Mouse (Mus musculus): ENCODE measurements at regions not wholly inside any gene's neighbourhood (a gene's known extent, or its start where the extent isn't known, plus 50 kb on each side); places are given as distances from the start of the nearest gene placed in this dataset.

- WGBS (ENCODE audit: insufficient replicate concordance): 62% methylated on average over 4 of the region's 4 CpGs
- H3K27ac ChIP-seq: no peak overlapping the region
- H3K9ac ChIP-seq (replicated peaks): no peak overlapping the region
- no peak overlapping the region for H3K4me2 ChIP-seq (ENCODE audit: low read depth)
- H3K4me3 ChIP-seq (ENCODE audit: insufficient read depth in 1 of 2, low read depth in 2 of 2, low read length in 2 of 2): no peak overlapping the region
- H3K9me3 ChIP-seq (ENCODE audit: control insufficient read depth, low read length): no peaks in the 10 kb centered on the region
- H3K36me3 ChIP-seq (replicated peaks; ENCODE audit: control insufficient read depth, insufficient read depth, low read depth): no peaks in the 10 kb centered on the region
- 0 out of 4 replicates have a peak, but pooled peaks cover 0 to 3% of the 10 kb centered on the region in 2 experiments for H3K4me1 ChIP-seq (replicated peaks; ENCODE audit: control insufficient read depth in 2 of 2, insufficient read depth in 2 of 2, low read length in 1 of 2)
- no peak for ATAC-seq (ENCODE audit: insufficient read depth)
- no peaks in the 10 kb centered on the region for H3K27me3 ChIP-seq (ENCODE audit: control insufficient read depth, insufficient read depth, low read length)
- TF ChIP-seq CTCF (IDR thresholded peaks at IDR 0.05; ENCODE audit: low read depth) (no peak), EP300 (IDR thresholded peaks at IDR 0.05; ENCODE audit: low read depth) (no peak)
- DNase-seq (ENCODE audit: low read depth in 3 of 3, low spot score in 3 of 3): no peak
Measured at GRCm38 (mm10) chr17:44350949-44351244, 162.5 kb downstream of the Clic5 start.

GRCm38 (mm10) chr17:44351499-44352117, 163.2 kb downstream of the Clic5 start:
- DNase-seq (ENCODE audit: low read depth in 3 of 3, low spot score in 3 of 3) (no peak), ATAC-seq (ENCODE audit: insufficient read depth) (no peak)
- WGBS (ENCODE audit: insufficient replicate concordance): 57% methylated on average over 13 of the region's 13 CpGs
- Histone ChIP-seq H3K27me3 (ENCODE audit: control insufficient read depth, insufficient read depth, low read length) (no peaks in the 10 kb centered on the region), H3K9ac (replicated peaks) (no peak overlapping the region), H3K27ac (no peak overlapping the region), H3K9me3 (ENCODE audit: control insufficient read depth, low read length) (no peaks in the 10 kb centered on the region), H3K4me3 (ENCODE audit: insufficient read depth in 1 of 2, low read depth in 2 of 2, low read length in 2 of 2) (no peak overlapping the region), H3K4me1 (replicated peaks; ENCODE audit: control insufficient read depth in 2 of 2, insufficient read depth in 2 of 2, low read length in 1 of 2) (0 out of 4 replicates have a peak, but pooled peaks cover 0 to 3% of the 10 kb centered on the region in 2 experiments), H3K4me2 (ENCODE audit: low read depth) (no peak overlapping the region), H3K36me3 (replicated peaks; ENCODE audit: control insufficient read depth, insufficient read depth, low read depth) (no peaks in the 10 kb centered on the region)
- TF ChIP-seq EP300 (IDR thresholded peaks at IDR 0.05; ENCODE audit: low read depth) (no peak), CTCF (IDR thresholded peaks at IDR 0.05; ENCODE audit: low read depth) (no peak)

- H3K4me2 ChIP-seq (ENCODE audit: low read depth): no peak overlapping the region
- no peak overlapping the region for H3K27ac ChIP-seq
- no peaks in the 10 kb centered on the region for H3K9me3 ChIP-seq (ENCODE audit: control insufficient read depth, low read length)
- WGBS (ENCODE audit: insufficient replicate concordance): 84% methylated on average over 13 of the region's 13 CpGs
- TF ChIP-seq EP300 (IDR thresholded peaks at IDR 0.05; ENCODE audit: low read depth) (no peak), CTCF (IDR thresholded peaks at IDR 0.05; ENCODE audit: low read depth) (no peak)
- DNase-seq (ENCODE audit: low read depth in 3 of 3, low spot score in 3 of 3) (no peak), ATAC-seq (ENCODE audit: insufficient read depth) (no peak)
- H3K36me3 ChIP-seq (replicated peaks; ENCODE audit: control insufficient read depth, insufficient read depth, low read depth): no peaks in the 10 kb centered on the region
- H3K4me3 ChIP-seq (ENCODE audit: insufficient read depth in 1 of 2, low read depth in 2 of 2, low read length in 2 of 2): no peak overlapping the region
- H3K4me1 ChIP-seq (replicated peaks; ENCODE audit: control insufficient read depth in 2 of 2, insufficient read depth in 2 of 2, low read length in 1 of 2): 0 out of 4 replicates have a peak, but pooled peaks cover 0 to 3% of the 10 kb centered on the region in 2 experiments
- H3K27me3 ChIP-seq (ENCODE audit: control insufficient read depth, insufficient read depth, low read length): no peaks in the 10 kb centered on the region
- H3K9ac ChIP-seq (replicated peaks): no peak overlapping the region
Measured at GRCm38 (mm10) chr17:44352142-44352541, 163.8 kb downstream of the Clic5 start.

GRCm38 (mm10) chr17:44363111-44363510, 174.7 kb downstream of the Clic5 start:
- no peak overlapping the region for H3K27ac ChIP-seq
- H3K9me3 ChIP-seq (ENCODE audit: control insufficient read depth, low read length): no peaks in the 10 kb centered on the region
- no peak overlapping the region for H3K4me3 ChIP-seq (ENCODE audit: insufficient read depth in 1 of 2, low read depth in 2 of 2, low read length in 2 of 2)
- no peaks in the 10 kb centered on the region for H3K36me3 ChIP-seq (replicated peaks; ENCODE audit: control insufficient read depth, insufficient read depth, low read depth)
- H3K4me1 ChIP-seq (replicated peaks; ENCODE audit: control insufficient read depth in 2 of 2, insufficient read depth in 2 of 2, low read length in 1 of 2): no peaks in the 10 kb centered on the region
- H3K9ac ChIP-seq (replicated peaks): no peak overlapping the region
- no peak overlapping the region for H3K4me2 ChIP-seq (ENCODE audit: low read depth)
- H3K27me3 ChIP-seq (ENCODE audit: control insufficient read depth, insufficient read depth, low read length): no peaks in the 10 kb centered on the region
- WGBS (ENCODE audit: insufficient replicate concordance): 57% methylated on average over 4 of the region's 4 CpGs
- TF ChIP-seq CTCF (IDR thresholded peaks at IDR 0.05; ENCODE audit: low read depth) (no peak), EP300 (IDR thresholded peaks at IDR 0.05; ENCODE audit: low read depth) (no peak)
- ATAC-seq (ENCODE audit: insufficient read depth) (no peak), DNase-seq (ENCODE audit: low read depth in 3 of 3, low spot score in 3 of 3) (no peak)

- ATAC-seq (ENCODE audit: insufficient read depth): no peak
- whole genome bisulfite sequencing (ENCODE audit: insufficient replicate concordance): 70% methylated on average over 6 of the region's 6 CpGs
- TF ChIP-seq CTCF (IDR thresholded peaks at IDR 0.05; ENCODE audit: low read depth) (no peak), EP300 (IDR thresholded peaks at IDR 0.05; ENCODE audit: low read depth) (no peak)
Measured at GRCm38 (mm10) chr17:44364494-44364893, 176.1 kb downstream of the Clic5 start.

More at GRCm38 (mm10) chr17:44364494-44364893, 176.1 kb downstream of the Clic5 start:
- DNase-seq (ENCODE audit: low read depth in 3 of 3, low spot score in 3 of 3): no peak
- no peak overlapping the region for H3K9ac ChIP-seq (replicated peaks)
- H3K27me3 ChIP-seq (ENCODE audit: control insufficient read depth, insufficient read depth, low read length): no peaks in the 10 kb centered on the region
- no peak overlapping the region for H3K4me2 ChIP-seq (ENCODE audit: low read depth)
- no peak overlapping the region for H3K27ac ChIP-seq
- no peaks in the 10 kb centered on the region for H3K4me1 ChIP-seq (replicated peaks; ENCODE audit: control insufficient read depth in 2 of 2, insufficient read depth in 2 of 2, low read length in 1 of 2)
- no peak overlapping the region for H3K4me3 ChIP-seq (ENCODE audit: insufficient read depth in 1 of 2, low read depth in 2 of 2, low read length in 2 of 2)
- H3K9me3 ChIP-seq (ENCODE audit: control insufficient read depth, low read length): no peaks in the 10 kb centered on the region
- no peaks in the 10 kb centered on the region for H3K36me3 ChIP-seq (replicated peaks; ENCODE audit: control insufficient read depth, insufficient read depth, low read depth)
